Mouse (Mus musculus) spleen, postnatal 36 days (tissue): ENCODE measurements around the gene Filip1.

Experiments used
- DNase-seq, 2 experiments: peaks; one replicate each; pipeline ENCODE4 v3.0.0; 2022; ENCODE audit warnings: low spot score in 2 of 2, mixed read lengths in 1 of 2

Gene Filip1

GRCm38 (mm10) chr9:79765329-79765728 is 247.3 kb downstream of the Filip1 start:
- no peak for DNase-seq
